Mouse (Mus musculus) spleen, postnatal 36 days (tissue): ENCODE results near the gene Arhgap27.

Experiments
- DNase-seq, 2 experiments: peaks; one replicate each; pipeline ENCODE4 v3.0.0; 2022; ENCODE audit warnings: low spot score in 2 of 2, mixed read lengths in 1 of 2

Gene Arhgap27

DNA sequence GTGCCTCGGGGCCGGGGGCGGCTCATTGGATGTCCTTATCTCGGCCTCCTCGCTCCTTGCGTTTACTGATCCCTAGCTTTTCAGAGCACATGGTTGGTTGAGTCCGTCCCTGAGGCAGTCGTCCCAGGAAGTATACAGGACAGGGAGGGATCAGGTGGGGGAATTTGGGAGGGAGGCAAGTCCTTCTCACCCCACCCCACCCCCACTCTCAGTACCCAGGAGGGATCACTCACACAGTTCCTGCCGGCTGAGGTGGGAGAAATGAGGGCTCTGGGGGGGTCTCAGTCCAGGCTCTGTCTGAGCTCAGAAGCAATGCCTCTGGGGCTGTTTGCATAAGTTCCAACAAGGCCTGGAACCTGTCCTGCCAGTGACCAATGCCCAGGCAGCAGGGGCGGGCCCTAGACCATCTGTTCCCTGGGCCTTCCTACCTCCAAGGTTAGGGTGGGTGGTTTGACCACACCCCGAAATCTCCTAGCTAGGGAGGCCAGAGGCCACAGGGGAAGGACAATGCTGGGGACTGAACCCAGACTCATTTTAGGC is 7.4 kb downstream of the Arhgap27 start:
- DNase-seq = no peak

DNA sequence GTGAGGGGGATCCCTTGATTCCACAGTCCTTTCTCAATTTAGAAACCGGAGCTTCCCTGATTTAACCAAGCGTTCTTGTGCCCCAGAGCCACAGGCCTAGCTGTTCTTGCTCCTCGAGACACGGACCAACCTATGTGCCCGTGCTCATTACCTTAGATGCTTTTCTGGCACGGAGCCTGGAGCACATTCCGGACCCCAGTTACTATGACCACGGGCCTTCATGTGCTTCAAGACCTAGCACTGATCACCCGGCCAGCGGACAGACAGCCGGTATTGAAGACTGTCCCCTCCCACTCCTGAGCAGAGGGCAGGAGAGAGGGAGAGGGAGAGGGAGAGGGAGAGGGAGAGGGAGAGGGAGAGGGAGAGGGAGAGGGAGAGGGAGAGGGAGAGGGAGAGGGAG is 8.2 kb downstream of the Arhgap27 start:
- no peak for DNase-seq

DNA sequence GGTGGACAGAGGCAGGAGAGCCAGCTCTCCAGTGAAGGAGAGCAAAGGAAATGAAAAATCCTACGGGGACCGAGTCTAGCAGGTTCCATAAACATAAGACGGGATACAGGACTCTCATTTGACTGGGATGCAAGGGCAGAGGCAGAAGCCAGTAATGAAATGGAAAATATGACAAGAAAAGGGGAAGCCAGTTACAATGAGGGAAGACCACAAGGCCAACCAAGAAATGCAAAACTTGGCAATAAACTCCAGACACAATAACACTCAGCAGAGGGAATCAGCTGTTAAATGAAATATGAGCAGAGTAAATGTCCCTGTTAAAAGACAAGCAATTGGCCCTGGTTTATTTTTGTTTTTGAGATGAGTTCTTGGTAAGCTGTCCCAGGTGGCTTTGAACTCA is 9.5 kb downstream of the Arhgap27 start:
- no peak for DNase-seq

DNA sequence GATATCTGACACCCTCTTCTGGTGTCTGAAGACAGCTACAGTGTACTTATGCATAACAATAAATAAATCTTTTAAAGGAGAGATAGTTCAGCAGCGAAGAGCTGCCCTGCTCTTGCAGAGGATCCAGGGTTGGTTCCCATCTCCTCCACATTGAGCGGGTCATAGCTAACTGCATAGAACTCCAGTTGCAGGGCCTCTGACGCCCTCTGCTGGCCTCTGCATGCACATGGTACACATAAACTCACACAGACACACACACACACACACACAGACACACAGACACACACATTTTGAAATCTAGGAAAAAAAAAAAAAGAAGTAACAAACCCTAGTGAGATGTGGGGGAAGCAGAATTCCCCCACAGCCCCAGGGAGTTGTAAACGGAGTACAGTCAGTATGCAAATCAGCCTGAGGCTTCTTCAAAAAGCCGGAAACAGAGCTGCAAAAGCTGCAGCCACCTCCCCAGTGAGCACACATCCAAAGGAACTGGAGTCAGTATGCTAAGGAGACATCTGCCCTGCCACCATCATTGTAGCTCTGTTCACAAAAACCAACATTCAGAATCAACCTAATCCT is 11.2 kb downstream of the Arhgap27 start:
- no peak for DNase-seq

DNA sequence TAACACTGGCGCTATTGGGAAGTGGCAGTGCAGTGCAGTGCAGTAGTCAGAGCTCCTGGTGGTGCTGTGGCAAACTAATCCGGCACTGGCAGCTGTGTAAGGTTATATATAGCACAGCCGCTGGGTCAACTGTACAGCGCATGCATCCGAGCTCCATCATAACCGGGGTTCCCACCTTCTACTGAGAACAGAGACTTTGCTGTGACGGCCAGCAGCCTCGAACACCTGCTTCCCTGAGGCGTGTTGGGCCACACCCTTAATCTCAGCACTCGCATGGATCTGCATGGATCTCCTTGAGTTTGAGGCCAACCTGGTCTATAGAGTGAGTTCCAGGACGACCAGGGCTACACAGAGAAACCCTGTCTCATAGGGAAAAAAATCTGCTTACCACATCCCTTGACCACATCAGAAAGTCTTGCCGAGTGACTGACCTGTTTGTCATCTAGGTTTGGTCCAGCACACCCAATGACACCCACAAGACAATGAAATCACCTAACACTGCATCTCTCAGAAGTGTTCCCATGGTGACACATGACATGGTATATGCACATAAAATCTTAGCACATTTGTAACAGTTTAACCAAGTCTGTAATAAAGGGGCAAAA is 12.7 kb downstream of the Arhgap27 start:
- DNase-seq = no peak

DNA sequence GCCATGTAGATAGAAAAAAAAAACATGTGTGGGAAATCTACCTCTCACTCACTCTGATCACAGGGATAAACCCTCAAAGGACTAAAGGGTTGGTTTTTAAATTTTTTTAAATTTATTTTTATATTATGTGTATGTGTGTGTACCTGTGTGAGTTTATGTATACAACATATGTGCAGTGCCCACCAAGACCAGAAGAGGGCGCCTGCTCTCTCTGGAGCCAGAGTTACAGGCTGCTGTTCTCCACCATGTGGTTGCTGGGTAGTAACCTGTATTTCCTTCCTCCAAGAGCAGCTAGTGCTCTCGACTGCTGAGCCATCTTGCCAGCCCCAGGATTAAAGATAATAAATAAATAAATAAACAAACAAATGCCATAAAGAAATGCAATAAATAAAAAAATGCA is 13.8 kb downstream of the Arhgap27 start:
- DNase-seq = no peak

DNA sequence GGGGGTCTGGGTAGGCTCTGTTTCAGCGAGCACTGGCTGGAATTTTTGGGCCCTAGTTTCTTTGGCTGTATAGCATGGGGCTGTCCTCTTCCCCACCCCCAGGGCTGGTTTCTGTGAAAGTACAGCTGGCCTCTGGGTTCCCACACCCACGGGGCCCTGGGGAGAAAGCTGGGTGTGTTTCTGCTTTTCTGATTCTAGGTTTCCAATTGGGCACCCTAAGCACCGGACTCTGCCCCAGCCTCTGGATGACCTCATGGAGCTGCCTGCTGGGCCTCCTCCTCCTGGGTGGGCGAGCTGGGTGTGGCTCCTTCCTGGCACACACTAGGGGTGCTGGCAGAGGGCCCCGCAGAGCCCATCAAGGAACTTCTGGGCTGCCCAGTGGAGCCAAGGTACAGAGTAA is 16.8 kb downstream of the Arhgap27 start:
- peak; percentile 85 for DNase-seq

DNA sequence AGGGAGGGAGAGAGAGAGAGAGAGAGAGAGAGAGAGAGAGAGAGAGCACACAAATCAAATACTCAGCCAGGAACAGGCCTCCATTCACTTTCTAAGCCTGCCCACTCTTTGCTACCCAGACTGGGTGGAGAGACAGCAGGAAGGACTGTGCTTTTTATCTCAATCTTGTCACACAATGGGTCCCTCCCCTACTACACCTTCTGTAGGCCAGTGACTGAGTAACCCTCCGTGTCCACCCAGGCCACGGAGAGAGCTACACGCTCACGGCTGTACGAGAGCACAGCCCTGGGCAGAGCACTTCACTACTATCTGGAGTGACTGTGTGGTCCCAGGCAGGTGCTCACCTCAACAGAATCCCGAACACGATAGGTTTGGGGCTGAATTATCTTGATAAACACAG is 17.3 kb downstream of the Arhgap27 start:
- no peak for DNase-seq

DNA sequence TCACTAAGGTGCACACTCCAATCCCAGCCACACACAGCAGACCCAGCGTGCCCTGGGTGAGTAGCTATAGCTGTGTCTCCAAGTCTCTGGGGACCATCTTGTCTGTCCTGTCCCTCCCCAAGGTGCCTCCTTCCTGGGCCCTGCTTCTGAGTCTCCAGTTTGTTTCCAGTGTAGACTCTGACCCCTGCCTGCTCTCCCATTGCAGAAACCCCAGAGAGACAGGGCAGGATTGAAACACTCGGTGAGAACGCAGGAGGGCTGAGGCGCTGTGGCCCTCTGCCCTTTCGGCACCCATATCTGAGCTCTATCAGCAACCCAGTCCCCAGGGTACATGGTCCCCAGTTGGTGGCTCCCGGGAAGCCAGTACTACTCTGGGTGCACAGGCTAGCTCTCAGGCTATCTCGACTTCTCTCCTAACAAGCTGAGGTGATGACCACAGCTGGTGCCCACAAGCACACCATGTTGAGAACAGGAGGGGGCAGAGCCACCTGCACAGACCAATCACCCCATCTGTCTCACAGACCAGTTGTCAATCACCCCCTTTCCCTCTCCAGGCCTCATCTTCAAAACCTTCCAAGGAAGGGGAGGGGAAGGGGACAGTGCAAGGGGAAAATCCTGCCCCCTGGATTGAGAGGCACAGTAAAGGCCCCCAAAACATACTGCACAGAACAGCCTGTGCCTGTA is 17.9 kb downstream of the Arhgap27 start:
- DNase-seq = no peak

DNA sequence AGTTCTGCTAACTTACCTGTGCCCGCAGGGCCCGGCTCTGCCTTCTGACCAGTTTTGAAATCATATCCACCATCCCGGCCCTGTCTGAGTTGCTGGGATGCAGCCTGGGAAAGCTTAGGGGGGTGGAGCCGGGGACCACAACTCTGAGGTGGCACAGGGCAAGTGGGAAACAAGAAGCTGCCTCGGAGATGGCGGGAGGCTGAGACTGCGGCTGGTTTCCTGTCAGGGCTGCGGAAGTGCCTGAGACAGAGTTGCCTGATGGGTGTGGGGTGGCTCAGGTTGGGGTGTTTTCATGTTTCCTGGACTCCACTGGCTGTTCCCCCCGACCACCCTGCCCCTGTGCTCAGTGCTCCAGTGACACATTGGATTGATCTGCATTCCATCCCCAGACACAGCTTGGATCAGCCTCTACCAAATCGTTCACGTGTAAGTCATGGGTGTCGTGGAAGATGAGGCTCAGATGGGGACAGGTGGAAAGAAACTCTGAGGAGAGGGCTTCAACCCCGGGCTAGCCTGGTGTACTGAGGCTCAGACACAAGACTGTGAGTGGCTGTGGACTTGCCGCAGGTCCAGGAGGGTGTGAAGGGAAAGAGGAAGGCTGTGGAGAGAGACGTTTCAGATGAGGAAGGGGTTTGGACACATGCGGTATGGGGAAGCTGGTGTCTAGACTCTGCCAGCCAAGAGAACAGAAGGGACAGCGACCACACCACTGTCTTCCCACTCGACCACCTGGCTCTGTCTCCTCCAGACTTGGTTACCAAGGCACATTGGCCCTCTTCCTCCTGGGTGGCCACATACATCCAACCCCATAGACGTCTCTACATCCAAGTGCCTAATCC is 18.8 kb downstream of the Arhgap27 start:
- DNase-seq = peak; percentile 81 to 83

DNA sequence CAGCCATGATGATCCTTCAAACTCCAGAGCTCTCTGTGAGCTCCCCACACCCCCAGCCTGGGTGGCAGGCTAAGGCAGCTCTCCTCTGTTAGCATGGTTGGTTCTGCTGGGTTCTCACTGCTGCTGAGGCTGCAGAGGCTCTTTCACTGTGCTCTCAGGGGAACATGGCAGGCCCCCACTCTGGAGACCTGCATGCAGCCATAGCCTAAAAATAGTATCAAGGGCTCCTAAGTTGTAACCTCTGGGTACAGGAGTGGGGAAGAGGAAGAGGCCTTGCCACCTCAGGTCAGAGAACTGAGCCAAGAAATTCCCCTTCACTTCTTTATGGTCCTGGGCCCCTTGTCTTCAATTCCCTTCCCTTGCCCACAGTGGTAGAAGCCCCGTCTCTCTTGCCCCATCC is 19.6 kb downstream of the Arhgap27 start:
- DNase-seq = no peak

DNA sequence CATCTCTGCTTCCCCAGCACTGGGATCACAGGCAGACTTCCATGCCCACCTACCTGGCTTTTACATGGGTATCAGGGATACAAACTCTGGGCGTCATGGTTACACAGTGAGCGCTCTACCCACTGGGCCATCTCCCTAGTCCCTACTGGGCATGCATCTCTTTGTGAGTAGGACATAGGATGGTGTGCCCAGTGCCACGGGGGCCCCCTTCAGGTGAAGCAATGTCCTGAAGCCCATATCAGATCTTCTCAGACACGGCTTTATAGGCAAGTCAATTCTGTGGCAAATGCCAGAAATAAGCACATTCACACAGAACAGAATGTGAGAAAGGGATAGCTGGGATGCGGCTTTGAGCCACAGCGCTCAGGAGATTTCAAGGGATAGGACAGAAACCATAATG is 20.4 kb downstream of the Arhgap27 start:
- no peak for DNase-seq

DNA sequence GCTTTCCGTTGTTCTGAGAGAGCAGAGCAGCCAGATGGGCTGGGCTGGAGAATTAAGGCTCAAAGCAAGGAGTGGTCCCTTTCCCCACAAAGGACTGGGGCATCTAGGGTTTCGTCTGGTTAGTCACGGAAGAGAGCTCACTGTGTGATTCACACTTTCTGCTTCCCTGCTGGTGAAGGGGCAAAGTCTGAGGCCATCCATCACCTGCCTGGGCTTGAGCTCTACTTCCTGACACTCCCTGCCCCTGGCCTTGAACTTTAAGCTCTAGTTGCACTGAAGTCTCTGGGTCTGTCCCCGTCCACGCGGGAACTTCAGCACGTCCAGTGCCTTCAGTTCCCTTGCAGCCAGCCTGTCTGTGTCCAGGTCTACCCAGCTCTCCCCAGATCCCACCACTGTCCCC is 22.8 kb downstream of the Arhgap27 start:
- no peak for DNase-seq

DNA sequence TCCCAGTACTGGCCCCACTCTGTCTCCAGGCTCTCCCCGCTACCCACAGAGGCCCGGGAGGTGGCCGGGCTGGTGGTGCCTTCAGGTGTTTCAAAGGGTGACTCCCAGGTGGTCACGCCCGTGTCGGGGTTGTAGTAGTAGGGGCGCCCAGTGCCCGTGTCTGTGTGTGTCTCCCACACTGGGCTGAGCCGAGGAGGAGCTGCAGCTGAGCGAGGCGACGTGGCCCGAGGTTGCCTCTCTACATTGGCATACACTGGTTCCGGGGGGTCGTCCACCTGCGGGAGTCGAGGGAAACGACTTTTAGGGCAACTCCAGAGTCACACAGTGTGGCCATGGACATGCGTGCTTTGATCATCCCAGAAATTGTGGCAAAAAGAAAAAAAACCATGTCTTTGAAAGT is 23.4 kb downstream of the Arhgap27 start:
- no peak for DNase-seq

DNA sequence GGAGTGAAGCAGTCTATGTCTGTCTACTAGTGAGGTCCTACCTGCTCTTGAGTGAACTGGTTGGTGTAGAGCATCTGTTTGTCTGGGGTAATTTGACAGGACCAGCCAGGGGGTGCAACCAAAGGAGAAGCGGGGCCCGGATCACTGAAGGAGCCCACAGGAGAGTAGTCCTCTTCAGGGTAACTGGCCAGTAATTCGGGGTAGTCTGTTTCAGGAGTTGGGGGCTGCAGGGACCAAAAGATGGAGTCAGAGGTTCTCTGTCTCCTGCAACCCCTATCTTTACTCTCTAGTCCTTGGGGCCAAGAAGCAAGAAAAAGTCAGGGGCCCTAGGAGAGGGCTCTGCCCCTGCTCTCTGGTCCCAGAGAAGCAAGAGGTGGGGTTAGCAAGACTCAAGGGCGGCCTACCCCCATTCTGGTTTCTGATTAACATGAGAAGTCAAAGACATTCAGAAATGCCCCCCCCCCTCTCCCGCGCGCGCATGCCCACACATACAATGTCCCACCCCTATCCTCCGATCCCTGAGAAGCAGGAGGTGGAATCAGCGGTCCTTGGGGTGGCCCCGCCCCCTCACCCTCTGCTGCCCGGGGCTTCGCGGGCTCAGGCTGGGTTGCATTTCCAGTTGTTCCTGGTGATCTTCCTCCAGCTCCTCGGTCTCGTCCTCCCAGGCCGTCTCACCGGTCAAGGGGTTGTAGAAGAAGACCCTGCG is 23.9 kb downstream of the Arhgap27 start:
- DNase-seq = no peak

DNA sequence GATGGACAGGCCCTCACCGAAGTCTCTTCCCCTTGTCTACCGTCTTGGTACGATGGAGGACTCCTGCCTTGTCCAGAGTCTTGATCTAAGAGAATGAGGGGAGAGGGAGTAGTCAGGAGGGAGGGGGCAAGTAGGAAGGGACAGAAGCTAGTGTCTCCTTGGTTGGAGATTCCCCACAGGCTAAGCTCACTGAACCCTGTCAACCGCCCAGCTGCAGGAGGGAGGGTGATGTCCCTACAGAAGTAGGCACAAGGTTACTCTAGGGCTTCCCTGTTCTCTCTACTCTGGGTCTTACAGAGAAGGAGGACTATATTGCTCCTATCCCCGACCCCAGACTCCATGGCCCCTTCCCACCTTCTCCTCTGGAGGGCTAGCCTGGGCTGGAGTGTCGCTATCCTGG is 24.8 kb downstream of the Arhgap27 start:
- DNase-seq = no peak

DNA sequence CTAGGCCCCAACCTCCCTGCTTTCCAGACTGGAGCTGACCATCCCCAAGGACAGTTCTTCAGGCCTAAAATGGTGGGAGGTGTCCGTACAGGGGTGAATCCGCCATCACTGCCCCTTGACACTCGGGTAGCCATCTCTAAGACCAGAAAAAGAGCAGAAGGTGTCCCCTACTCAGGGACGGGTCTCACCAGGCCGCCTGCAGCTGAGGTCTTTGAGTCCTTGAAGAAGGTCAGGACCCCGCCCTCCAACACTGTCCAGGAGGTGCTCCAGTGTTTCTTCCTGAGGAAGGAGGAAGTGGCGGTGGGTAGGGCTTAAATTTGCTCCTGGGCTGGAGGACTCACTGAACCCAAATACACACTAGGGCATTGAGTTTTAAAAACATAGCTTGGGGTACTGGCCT is 25.4 kb downstream of the Arhgap27 start:
- no peak for DNase-seq

DNA sequence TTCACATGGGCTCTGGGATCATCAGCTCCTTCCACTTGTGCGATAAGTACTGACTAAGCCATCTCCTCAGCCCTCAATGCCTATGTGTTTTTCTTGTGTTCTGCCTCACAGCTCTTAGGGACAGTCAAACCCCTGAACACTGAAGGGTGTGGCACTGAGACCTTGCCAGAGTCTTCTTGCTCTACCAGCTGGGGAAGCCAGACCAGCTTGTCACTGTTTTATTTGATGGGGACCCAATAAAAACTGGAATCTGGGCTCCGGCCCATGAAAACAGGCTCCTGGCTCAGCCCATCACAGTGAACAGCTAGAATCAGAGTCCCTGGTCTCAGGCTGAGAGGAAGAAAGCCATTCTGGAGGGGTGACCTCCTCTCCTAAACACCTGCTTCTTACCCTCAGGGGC is 26.3 kb downstream of the Arhgap27 start:
- DNase-seq = no peak

DNA sequence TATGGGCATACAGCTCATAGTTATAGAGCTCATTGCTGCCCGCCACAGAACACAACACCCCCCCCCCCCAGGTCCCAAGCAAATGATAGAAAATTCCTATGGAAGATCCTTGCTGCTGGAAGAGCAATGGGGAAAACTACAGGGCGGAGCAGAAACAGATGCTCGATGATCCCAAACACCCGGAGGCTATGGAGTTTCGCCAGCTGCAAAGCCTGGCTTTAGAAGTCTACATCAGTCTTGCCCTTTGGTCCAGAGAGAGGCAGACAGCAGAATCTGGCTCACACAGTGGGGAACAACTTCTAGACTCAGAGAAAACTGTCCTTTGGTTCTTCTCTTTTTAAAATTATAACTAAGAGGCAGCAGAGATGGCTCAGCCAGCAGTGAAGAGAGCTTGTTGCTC is 27.9 kb downstream of the Arhgap27 start:
- no peak for DNase-seq

DNA sequence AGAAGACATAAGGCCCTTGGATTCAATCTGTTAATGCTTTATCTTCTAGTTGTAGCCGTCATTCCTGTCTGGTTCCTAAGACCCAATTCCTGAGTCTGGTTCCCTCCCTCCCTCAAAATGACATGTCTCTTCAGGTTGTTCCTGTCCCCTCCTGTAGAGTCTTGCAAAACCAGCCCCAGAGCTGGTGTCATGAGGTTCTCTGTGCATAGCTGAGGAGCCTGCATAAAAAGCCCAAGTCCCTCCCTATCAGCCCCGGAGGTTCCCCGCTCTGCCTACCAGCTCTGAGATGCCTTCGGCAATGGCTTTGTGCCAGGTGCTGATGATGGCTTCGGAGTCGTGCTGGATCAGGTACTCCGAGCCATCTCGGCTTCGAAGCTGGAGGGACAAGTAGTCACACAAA is 28.6 kb downstream of the Arhgap27 start:
- DNase-seq = no peak

DNA sequence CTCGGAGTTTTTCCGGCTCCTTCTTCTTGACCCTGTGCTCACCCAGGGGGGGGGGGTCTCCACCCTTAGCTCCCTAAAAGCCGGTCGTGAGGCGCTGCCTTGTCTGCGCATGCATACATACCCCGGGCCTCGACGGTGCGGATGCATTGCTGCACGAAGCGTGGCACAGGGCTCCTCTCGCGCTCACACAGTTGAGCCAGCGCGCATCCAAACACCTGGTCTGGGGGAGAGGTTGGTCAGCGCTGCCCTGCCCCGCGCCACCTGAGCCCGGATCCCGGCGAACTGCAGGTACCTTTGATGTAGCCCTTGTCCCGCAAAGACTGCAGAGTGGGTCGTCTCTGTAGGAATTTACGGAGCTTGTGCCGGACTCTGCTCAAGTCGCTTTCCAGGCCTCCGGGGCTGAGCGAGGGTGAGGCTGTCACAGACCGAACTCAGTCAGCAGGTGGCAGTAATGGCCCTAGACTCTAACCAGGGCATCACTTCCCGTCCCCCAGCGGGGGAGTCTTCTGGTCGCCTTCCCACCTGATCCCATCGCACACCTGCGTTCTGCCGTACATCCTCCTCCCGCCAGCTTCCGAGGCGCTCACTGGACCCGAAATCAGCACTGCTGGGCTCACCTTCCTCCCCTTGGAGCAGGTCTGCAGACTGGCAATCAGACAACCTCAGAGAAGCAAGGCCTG is 29.6 kb downstream of the Arhgap27 start:
- no peak for DNase-seq
